Mouse (Mus musculus): ENCODE results near the gene Nanos1. TPM values are rescaled to one million over a fixed set of nuclear protein-coding genes. Genes with fewer than 3 reads are reported as not detected.

Gene Nanos1
- polyA plus RNA-seq, 1 experiment from 2014 or later, result 9.6 TPM

- Histone ChIP-seq H3K27me3 (peaks cover 17% of the 10 kb centered on the region), H3K9me3 (replicated peaks) (no peaks in the 10 kb centered on the region), H3K4me3 (peak overlapping the region; percentile 85), H3K36me3 (peaks cover 11% of the 10 kb centered on the region; the same call in 1 of the 2 replicates), H3K27ac (peak overlapping the region; percentile 89), H3K4me2 (replicated peaks) (peak overlapping the region; percentile 98), H3K4me1 (peaks cover 19% of the 10 kb centered on the region), H3K9ac (peak overlapping the region; percentile 81)
- ATAC-seq (ENCODE audit: low FRiP score), result peak; percentile 81
- WGBS, result under 1% methylated on average over 112 of the region's 115 CpGs
These were observed 658 bp downstream of the Nanos1 start for GRCm38 (mm10) chr19:60756192-60757098.

GRCm38 (mm10) chr19:60757099-60757785 is 1.5 kb downstream of the Nanos1 start:
- peak overlapping the region; percentile 89; the same call in 1 of the 2 replicates for H3K27ac ChIP-seq
- H3K27me3 ChIP-seq, result peaks cover 17% of the 10 kb centered on the region
- WGBS, result 7% methylated on average over 25 of the region's 25 CpGs
- H3K4me2 ChIP-seq (replicated peaks), result peak overlapping the region; percentile 98
- peaks cover 14% of the 10 kb centered on the region for H3K36me3 ChIP-seq
- H3K9ac ChIP-seq, result peak overlapping the region; percentile 81
- no peak for ATAC-seq (ENCODE audit: low FRiP score)
- H3K4me1 ChIP-seq, result peaks cover 19% of the 10 kb centered on the region
- H3K4me3 ChIP-seq, result peak overlapping the region; percentile 85
- no peaks in the 10 kb centered on the region for H3K9me3 ChIP-seq (replicated peaks)

GRCm38 (mm10) chr19:60758896-60759835 is 3.4 kb downstream of the Nanos1 start:
- H3K27ac ChIP-seq, result no peak overlapping the region
- H3K4me1 ChIP-seq, result peaks cover 19% of the 10 kb centered on the region
- no peak overlapping the region for H3K4me3 ChIP-seq
- H3K9ac ChIP-seq, result no peak overlapping the region
- H3K36me3 ChIP-seq, result peaks cover 30% of the 10 kb centered on the region
- WGBS, result 71% methylated on average over 4 of the region's 4 CpGs
- H3K4me2 ChIP-seq (replicated peaks), result no peak overlapping the region
- ATAC-seq (ENCODE audit: low FRiP score), result no peak
- no peaks in the 10 kb centered on the region for H3K9me3 ChIP-seq (replicated peaks)
- peaks cover 13% of the 10 kb centered on the region for H3K27me3 ChIP-seq

GRCm38 (mm10) chr19:60773366-60773765 is 17.6 kb downstream of the Nanos1 start:
- no peak overlapping the region for H3K27ac ChIP-seq
- 93% methylated on average over 6 of the region's 6 CpGs for WGBS
- no peaks in the 10 kb centered on the region for H3K4me1 ChIP-seq
- no peaks in the 10 kb centered on the region for H3K27me3 ChIP-seq
- H3K36me3 ChIP-seq, result peaks cover 67% of the 10 kb centered on the region
- no peak overlapping the region for H3K4me2 ChIP-seq (replicated peaks)
- no peak overlapping the region for H3K4me3 ChIP-seq
- no peak for ATAC-seq (ENCODE audit: low FRiP score)
- H3K9ac ChIP-seq, result no peak overlapping the region
- H3K9me3 ChIP-seq (replicated peaks), result no peaks in the 10 kb centered on the region

GRCm38 (mm10) chr19:60782034-60782433 is 26.2 kb downstream of the Nanos1 start:
- Histone ChIP-seq H3K4me2 (replicated peaks) (no peak overlapping the region), H3K4me1 (peaks cover 10% of the 10 kb centered on the region), H3K4me3 (no peak overlapping the region), H3K27ac (no peak overlapping the region), H3K36me3 (peaks cover 26% of the 10 kb centered on the region), H3K9ac (no peak overlapping the region), H3K9me3 (replicated peaks) (no peaks in the 10 kb centered on the region), H3K27me3 (no peaks in the 10 kb centered on the region)
- 93% methylated on average over 3 of the region's 3 CpGs for WGBS
- ATAC-seq (ENCODE audit: low FRiP score), result no peak

GRCm38 (mm10) chr19:60784712-60785111 is 28.9 kb downstream of the Nanos1 start:
- Histone ChIP-seq H3K9ac (no peak overlapping the region), H3K9me3 (replicated peaks) (no peaks in the 10 kb centered on the region), H3K36me3 (peaks cover 11% of the 10 kb centered on the region), H3K27me3 (no peaks in the 10 kb centered on the region), H3K4me3 (no peak overlapping the region), H3K4me2 (replicated peaks) (no peak overlapping the region), H3K27ac (no peak overlapping the region), H3K4me1 (peaks cover 17% of the 10 kb centered on the region)
- WGBS, result 72% methylated on average over 1 of the region's 1 CpGs
- no peak for ATAC-seq (ENCODE audit: low FRiP score)

- Histone ChIP-seq H3K4me2 (replicated peaks) (peak overlapping the region; percentile 62; the same call in 1 of the 2 replicates), H3K9ac (no peak overlapping the region), H3K27ac (no peak overlapping the region), H3K9me3 (replicated peaks) (no peaks in the 10 kb centered on the region), H3K4me3 (no peak overlapping the region), H3K27me3 (no peaks in the 10 kb centered on the region), H3K4me1 (peaks cover 20% of the 10 kb centered on the region), H3K36me3 (no peaks in the 10 kb centered on the region)
- WGBS, result 79% methylated on average over 2 of the region's 2 CpGs
- ATAC-seq (ENCODE audit: low FRiP score), result no peak
These were observed 31.8 kb downstream of the Nanos1 start for GRCm38 (mm10) chr19:60787465-60788150.

- Histone ChIP-seq H3K4me3 (peak overlapping the region; percentile 27), H3K9me3 (replicated peaks) (no peaks in the 10 kb centered on the region), H3K27me3 (no peaks in the 10 kb centered on the region), H3K4me2 (replicated peaks) (peak overlapping the region; percentile 62), H3K4me1 (peaks cover 18% of the 10 kb centered on the region), H3K9ac (peak overlapping the region; percentile 43), H3K36me3 (no peaks in the 10 kb centered on the region), H3K27ac (no peak overlapping the region)
- ATAC-seq (ENCODE audit: low FRiP score), result no peak
- 47% methylated on average over 6 of the region's 6 CpGs for WGBS
These were observed 32.6 kb downstream of the Nanos1 start for GRCm38 (mm10) chr19:60788214-60788960.

- Histone ChIP-seq H3K4me2 (replicated peaks) (peak overlapping the region; percentile 62), H3K4me1 (peaks cover 18% of the 10 kb centered on the region), H3K9me3 (replicated peaks) (no peaks in the 10 kb centered on the region), H3K27me3 (no peaks in the 10 kb centered on the region), H3K36me3 (no peaks in the 10 kb centered on the region), H3K27ac (no peak overlapping the region), H3K4me3 (peak overlapping the region; percentile 95), H3K9ac (peak overlapping the region; percentile 94)
- WGBS, result 1% methylated on average over 7 of the region's 7 CpGs
- no peak for ATAC-seq (ENCODE audit: low FRiP score)
These were observed 33.7 kb downstream of the Nanos1 start for GRCm38 (mm10) chr19:60789452-60789851.

- WGBS, result under 1% methylated on average over 60 of the region's 60 CpGs
- Histone ChIP-seq H3K27ac (peak overlapping the region; percentile 96), H3K36me3 (no peaks in the 10 kb centered on the region), H3K27me3 (no peaks in the 10 kb centered on the region), H3K9ac (peak overlapping the region; percentile 94), H3K4me3 (peak overlapping the region; percentile 95), H3K4me1 (peaks cover 18% of the 10 kb centered on the region), H3K4me2 (replicated peaks) (peak overlapping the region; percentile 62), H3K9me3 (replicated peaks) (no peaks in the 10 kb centered on the region)
- peak; percentile 53 for ATAC-seq (ENCODE audit: low FRiP score)
These were observed 34.2 kb downstream of the Nanos1 start for GRCm38 (mm10) chr19:60789919-60790506.

Measured in hindbrain, embryonic 12.5 days (tissue).